Mouse (Mus musculus): ENCODE measurements at regions not wholly inside any gene's neighbourhood (a gene's known extent, or its start where the extent isn't known, plus 50 kb on each side); places are given as distances from the start of the nearest gene placed in this dataset.

- DNase-seq (ENCODE audit: low spot score): no peak
Observed at GRCm38 (mm10) chrX:164878336-164878735, 101.8 kb downstream of the Mospd2 start.

GRCm38 (mm10) chrX:164840393-164840792, 139.8 kb downstream of the Mospd2 start:
- DNase-seq (ENCODE audit: low spot score): no peak

- no peak for DNase-seq (ENCODE audit: low spot score)
Observed at GRCm38 (mm10) chrX:164820906-164821305, 159.3 kb downstream of the Mospd2 start.

GRCm38 (mm10) chrX:164787293-164787692, 192.9 kb downstream of the Mospd2 start:
- DNase-seq (ENCODE audit: low spot score): peak; percentile 2

- no peak for DNase-seq (ENCODE audit: low spot score)
Observed at GRCm38 (mm10) chrX:164764919-164765318, 215.3 kb downstream of the Mospd2 start.

- DNase-seq (ENCODE audit: low spot score): no peak
Observed at GRCm38 (mm10) chrX:164763764-164764445, 216.3 kb downstream of the Mospd2 start.

- DNase-seq (ENCODE audit: low spot score): no peak
Observed at GRCm38 (mm10) chrX:164745552-164746217, 234.5 kb downstream of the Mospd2 start.
